Mouse (Mus musculus): ENCODE results near the gene Pip5kl1. TPM values are rescaled to one million over a fixed set of nuclear protein-coding genes. Genes with fewer than 3 reads are reported as not detected.

Pip5kl1 gene
- total RNA-seq, 2 experiments from 2014 or later: not detected

Other genes with a start within 250 kb of the Pip5kl1 start
- gene Ciz1, start 222.5 kb upstream of the Pip5kl1 start, total RNA-seq (2021): 10 to 100 TPM; 25.6 to 27.5 TPM
- 1 to 10 TPM; 3.5 to 5.3 TPM for gene Dnm1, start 221.5 kb upstream of the Pip5kl1 start, total RNA-seq (2021)
- 10 to 100 TPM; 42.6 to 47.1 TPM for gene 1110008P14Rik, start 192.9 kb upstream of the Pip5kl1 start, total RNA-seq (2021)
- 1 to 10 TPM; 1.4 to 4.8 TPM for gene Lcn2, start 186.5 kb upstream of the Pip5kl1 start, total RNA-seq (2021)
- gene Ptges2, start 178.9 kb upstream of the Pip5kl1 start, total RNA-seq (2021): 10 to 100 TPM; 37.1 to 43.0 TPM
- 1 to 10 TPM; 2.6 to 3.0 TPM for gene Naif1, start 124.3 kb upstream of the Pip5kl1 start, total RNA-seq (2021)
- gene Slc25a25, start 123.4 kb upstream of the Pip5kl1 start, total RNA-seq (2021): 100 to 1,000 TPM in 1 of 2 experiments, 10 to 100 TPM in 1; 47.6 to 217 TPM
- 1 to 10 TPM; 2.0 to 2.6 TPM for gene Fam102a, start 39.5 kb upstream of the Pip5kl1 start, total RNA-seq (2021)
- gene Dpm2, start 3.9 kb upstream of the Pip5kl1 start, total RNA-seq (2021): 10 to 100 TPM; 11.7 to 12.6 TPM
- gene 9430097D07Rik, start 887 bp downstream of the Pip5kl1 start, total RNA-seq (2021): not detected
- 10 to 100 TPM; 13.5 to 19.8 TPM for gene St6galnac4, start 12.3 kb downstream of the Pip5kl1 start, total RNA-seq (2021)
- gene St6galnac6, start 24.9 kb downstream of the Pip5kl1 start, total RNA-seq (2021): 10 to 100 TPM; 47.0 to 52.2 TPM
- gene Ak1, start 47.0 kb downstream of the Pip5kl1 start, total RNA-seq (2021): 1,000 to 10,000 TPM; 1,543 to 1,586 TPM
- gene Eng, start 71.8 kb downstream of the Pip5kl1 start, total RNA-seq (2021): 10 to 100 TPM; 21.1 to 34.1 TPM
- gene Fpgs, start 129.3 kb downstream of the Pip5kl1 start, total RNA-seq (2021): 1 to 10 TPM; 4.8 to 5.4 TPM
- gene Cdk9, start 138.3 kb downstream of the Pip5kl1 start, total RNA-seq (2021): 10 to 100 TPM; 19.3 to 19.9 TPM
- 1 to 10 TPM; 5.7 to 7.3 TPM for gene Sh2d3c, start 146.3 kb downstream of the Pip5kl1 start, total RNA-seq (2021)
- not detected for gene 6330409D20Rik, start 166.2 kb downstream of the Pip5kl1 start, total RNA-seq (2021)
- 1 to 10 TPM; 4.1 to 4.8 TPM for gene Tor2a, start 182.4 kb downstream of the Pip5kl1 start, total RNA-seq (2021)
- under 1 TPM in 1 of 2 experiments, not detected in 1; 0.09 TPM for gene Ttc16, start 200.8 kb downstream of the Pip5kl1 start, total RNA-seq (2021)
- gene Ptrh1, start 201.0 kb downstream of the Pip5kl1 start, total RNA-seq (2021): 1 to 10 TPM; 1.2 to 1.6 TPM
- not detected for gene Cfap157, start 209.6 kb downstream of the Pip5kl1 start, total RNA-seq (2021)

Measured in gastrocnemius, adult 18-20 months (tissue).